Mouse (Mus musculus): ENCODE measurements around the gene Espl1.

DNA sequence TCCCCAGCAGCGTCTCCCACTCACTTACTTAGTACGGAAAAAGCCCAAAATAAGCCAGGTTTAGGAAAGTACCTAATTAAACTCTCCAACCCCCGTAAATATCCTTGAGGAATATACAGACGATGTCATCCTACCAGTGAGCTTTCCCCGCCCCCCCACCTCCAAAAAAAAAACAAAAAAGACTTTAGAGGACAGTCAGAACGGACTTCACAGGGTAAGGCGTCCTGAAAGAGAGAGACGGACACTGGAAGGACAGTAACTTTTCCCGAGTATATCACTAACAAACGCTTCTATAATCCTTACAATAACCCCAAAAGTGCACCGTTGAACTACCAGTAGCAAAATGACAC lies 54.9 kb downstream of the Espl1 start:
- TF ChIP-seq POLR2A (IDR thresholded peaks at IDR 0.05; ENCODE audit: control insufficient read depth, extremely low read depth, insufficient read depth, low read length, poor library complexity): no peak
- no peak for TF ChIP-seq CTCF (IDR thresholded peaks at IDR 0.05; ENCODE audit: borderline replicate concordance, control insufficient read depth, extremely low read depth, insufficient read depth, low read length, poor library complexity)

Data from thymus, adult 2 months (tissue).